Mouse (Mus musculus) adrenal gland, postnatal 36 days (tissue): ENCODE results near the gene Lrrfip2. TPM values are rescaled to one million over a fixed set of nuclear protein-coding genes. Genes with fewer than 3 reads are reported as not detected.
A peak's percentile ranks its signal among the peaks of the same experiment; 100 is the strongest.

ENCODE experiments used
- DNase-seq, 2 experiments: peaks; one replicate each; pipeline ENCODE4 v3.0.0; 2021; ENCODE audit warnings: mixed read lengths in 1 of 2
- total RNA-seq, 2 experiments: library from RNA; stranded (reverse); gene quantifications; 2 replicates each; pipeline ENCODE4 v1.2.3; 2021

The Lrrfip2 gene
- total RNA-seq, 2 experiments from 2014 or later: 53.0 to 57.3 TPM

- no peak for DNase-seq
Measured at GRCm38 (mm10) chr9:111159562-111159961, 42.2 kb downstream of the Lrrfip2 start.

DNA sequence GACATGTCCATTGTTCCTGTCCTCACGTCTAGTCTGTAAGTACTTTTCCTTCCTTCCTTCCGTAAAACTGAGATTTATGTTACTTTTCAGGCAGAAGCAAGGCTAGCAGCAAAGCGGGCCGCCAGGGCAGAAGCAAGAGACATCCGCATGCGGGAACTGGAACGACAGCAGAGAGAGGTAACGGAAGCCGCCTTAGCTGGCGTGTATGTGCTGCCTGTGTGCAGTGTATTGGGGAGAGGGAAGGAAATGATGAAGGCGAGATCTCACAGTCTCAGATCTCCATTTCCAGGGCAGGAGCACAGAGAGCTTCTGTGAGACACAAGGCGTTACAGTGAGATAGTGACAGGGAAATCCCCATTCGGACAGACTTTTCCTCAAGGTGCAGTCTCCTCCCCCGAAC is 43.8 kb downstream of the Lrrfip2 start:
- DNase-seq: no peak

DNA sequence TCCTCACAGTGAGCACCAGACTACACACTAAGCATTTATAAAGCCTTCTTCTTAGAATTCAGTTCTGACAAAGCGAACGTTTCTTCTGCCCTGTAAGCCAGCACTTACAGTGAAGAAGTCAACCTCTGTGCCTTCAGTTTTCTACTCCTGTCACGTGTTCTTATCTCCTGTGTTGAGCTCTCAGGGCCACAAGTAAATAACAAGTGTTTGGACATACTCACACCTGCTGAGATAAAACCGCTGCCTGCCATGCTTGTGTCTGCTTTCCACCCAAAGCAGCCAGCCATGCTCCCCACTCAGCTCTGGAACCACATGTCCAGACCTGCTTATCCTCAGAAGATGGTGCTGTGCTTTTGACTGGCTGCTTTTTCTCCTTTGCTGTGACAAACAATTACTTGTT is 49.2 kb downstream of the Lrrfip2 start:
- DNase-seq: no peak

DNA sequence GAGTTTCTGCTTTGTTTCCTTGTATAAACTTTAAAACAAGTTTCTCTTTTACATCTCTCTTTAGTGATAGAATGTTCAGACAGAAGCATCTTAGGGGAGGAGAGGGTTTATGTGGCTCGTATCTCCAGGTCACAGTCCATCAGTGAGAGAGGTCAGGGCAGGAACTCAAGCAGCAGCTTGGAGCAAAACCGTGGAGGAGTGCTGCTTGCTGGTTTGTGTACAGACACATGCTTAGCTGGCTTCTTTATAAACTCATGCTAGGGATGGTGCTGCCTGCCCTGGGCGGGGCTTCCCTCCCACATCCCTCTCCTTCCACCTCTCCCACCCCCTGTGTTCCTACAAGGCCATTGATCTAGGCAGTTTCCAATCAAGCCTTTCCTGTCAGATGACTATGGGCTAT is 53.0 kb downstream of the Lrrfip2 start:
- DNase-seq: no peak

GRCm38 (mm10) chr9:111174071-111174470 is 56.7 kb downstream of the Lrrfip2 start:
- DNase-seq: no peak

- DNase-seq: no peak
Measured at GRCm38 (mm10) chr9:111178971-111179370, 61.6 kb downstream of the Lrrfip2 start.

GRCm38 (mm10) chr9:111182176-111182575 is 64.8 kb downstream of the Lrrfip2 start:
- DNase-seq: no peak

DNA sequence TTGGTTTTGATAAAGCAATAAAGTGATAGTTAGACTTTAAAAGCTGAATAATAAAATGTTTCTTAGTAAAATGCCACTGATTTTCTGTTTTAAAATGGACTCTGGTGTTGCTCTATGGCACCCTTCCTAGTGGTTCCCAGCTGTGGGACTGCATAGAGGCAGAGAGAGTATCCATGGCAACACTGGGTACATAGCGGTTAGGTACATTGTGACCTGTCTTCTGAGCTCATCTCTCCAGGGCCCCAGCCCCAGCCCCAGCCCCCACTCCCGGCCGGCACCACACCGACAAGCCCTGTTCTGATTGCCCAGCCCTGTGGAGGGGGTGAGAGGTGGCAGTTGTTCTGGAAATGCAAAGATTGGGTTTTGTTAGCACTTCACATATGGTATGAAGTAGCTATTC is 67.5 kb downstream of the Lrrfip2 start:
- no peak for DNase-seq

- peak in 1 of 2 experiments; percentile 19 for DNase-seq
Measured at GRCm38 (mm10) chr9:111186861-111187260, 69.5 kb downstream of the Lrrfip2 start.

- peak; percentile 35 to 45 for DNase-seq
Measured at GRCm38 (mm10) chr9:111188731-111189130, 71.3 kb downstream of the Lrrfip2 start.

GRCm38 (mm10) chr9:111193211-111193610 is 75.8 kb downstream of the Lrrfip2 start:
- DNase-seq: no peak

- DNase-seq: no peak
Measured at GRCm38 (mm10) chr9:111197116-111197515, 79.7 kb downstream of the Lrrfip2 start.

DNA sequence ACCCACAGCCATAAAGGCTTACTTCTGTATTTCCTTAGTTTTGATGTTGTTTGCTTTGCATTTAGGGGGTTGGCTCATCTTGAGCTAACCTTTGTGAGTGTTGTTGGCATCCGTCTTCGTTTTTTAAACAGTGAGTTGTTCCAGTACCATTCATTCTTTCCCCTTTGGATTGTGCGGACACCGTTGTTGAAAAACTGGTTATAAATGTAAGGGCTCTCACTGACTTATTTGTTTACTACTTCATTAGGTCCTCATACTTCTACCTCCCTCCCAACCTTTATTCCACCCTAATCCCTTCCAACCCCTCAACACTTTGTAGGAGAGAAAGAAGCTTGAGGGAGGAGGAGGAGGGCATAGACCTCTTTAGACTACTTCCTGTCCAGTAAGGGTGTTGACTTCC is 80.3 kb downstream of the Lrrfip2 start:
- no peak for DNase-seq

- DNase-seq: no peak
Measured at GRCm38 (mm10) chr9:111198332-111198731, 80.9 kb downstream of the Lrrfip2 start.

- no peak for DNase-seq
Measured at GRCm38 (mm10) chr9:111200208-111200607, 82.8 kb downstream of the Lrrfip2 start.

- DNase-seq: peak in 1 of 2 experiments; percentile 6
Measured at GRCm38 (mm10) chr9:111204601-111205375, 87.4 kb downstream of the Lrrfip2 start.

DNA sequence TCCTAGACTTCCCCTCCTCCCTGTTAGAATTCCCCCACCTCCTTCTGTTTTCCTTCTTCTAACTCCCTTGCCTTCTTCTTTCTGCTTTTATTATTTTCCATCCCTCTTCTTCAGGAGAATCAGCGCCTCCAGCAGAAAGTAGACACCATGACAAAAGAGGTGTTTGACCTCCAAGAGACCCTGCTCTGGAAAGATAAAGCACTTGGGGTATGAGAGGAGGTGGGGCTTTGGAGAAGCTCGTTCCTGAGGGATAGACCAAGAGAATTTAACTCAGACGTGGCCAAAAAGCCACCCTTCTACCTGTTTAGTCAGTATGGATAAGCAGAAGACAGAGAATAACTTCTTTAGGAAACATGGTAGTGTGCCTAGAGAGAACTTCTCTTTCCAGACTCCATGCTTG is 90.3 kb downstream of the Lrrfip2 start:
- DNase-seq: no peak

- DNase-seq: no peak
Measured at GRCm38 (mm10) chr9:111208185-111208584, 90.8 kb downstream of the Lrrfip2 start.

DNA sequence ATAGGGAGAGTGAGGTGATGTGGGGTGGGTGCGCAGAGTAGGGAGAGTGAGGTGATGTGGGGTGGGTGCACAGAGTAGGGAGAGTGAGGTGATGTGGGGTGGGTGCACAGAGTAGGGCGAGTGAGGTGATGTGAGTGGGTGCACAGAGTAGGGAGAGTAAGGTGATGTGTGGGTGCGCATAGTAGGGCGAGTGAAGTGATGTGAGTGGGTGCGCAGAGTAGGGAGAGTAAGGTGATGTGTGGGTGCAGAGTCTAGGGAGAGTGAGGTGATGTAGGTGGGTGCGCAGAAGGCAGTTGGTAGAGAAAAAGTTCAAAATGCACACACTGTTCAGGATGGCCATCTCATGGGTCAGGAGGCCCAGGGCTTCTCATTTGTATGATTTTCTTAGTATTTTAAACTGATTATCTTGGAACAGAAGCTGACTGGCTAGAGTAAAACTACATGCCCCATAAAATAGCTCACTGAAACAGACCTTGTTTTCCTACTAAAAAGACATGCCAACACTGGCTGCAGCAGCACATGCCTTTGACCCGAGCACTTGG is 91.8 kb downstream of the Lrrfip2 start:
- no peak for DNase-seq

DNA sequence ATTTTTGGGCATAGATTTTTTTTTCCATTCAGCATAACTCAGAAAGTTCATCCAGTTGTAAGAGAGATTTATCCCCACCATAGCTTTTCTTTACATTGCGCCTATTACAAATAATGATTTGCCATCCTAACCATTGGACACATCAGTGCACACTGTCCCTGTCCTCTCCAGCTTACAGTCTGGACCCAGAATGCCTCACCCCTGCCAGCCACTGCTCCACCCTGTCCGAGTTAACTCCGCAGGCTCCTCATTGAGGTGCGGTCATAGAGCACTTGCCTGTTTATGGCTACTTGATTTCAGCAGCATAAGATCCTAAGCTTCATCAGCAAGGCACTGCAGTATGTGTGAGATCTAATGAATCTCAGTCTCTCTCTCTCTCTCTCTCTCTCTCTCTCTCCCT is 93.0 kb downstream of the Lrrfip2 start:
- no peak for DNase-seq

DNA sequence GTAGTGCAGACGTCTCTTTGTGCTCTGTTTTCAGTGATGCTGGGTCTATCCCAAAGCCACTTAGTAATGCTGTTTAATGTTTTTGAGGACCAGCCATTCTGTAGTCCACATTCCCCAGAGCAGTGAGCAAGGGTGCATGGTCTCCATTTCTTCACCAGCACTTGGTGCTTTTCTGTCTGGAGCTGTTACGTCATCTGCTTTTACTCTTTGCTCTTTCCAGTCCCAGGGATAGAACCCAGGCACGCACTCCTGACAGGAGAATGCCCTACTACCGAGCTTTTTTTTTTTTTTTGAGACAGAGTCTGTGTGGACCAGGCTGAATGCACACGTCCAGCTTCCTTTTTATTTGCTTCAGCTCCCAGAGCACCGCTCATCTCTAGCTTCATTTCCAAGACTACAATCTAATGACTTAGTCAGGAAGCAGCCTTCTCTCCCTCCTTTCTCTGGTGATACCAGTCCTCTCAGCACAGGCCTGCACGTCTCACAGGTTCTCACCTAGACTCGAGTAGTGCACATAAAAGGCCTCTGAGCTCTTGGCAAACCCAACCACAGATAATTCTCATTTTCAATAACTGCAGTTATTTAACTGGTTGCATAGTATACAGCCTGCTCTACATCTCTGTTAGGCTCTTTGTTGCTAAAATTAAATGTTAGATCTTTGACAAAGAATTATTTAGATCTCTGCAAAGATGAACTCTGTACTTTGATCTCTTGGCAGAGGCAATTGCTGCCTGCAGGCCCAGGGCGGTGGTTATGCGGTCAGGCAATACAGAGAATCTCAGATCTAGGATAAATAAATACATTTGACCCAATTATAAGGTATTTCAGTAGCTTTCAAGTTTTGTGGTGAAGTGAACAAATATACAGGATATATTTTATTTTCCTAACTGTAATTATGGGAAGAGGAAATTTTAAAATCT is 94.0 kb downstream of the Lrrfip2 start:
- peak in 1 of 2 experiments; percentile 11 for DNase-seq

DNA sequence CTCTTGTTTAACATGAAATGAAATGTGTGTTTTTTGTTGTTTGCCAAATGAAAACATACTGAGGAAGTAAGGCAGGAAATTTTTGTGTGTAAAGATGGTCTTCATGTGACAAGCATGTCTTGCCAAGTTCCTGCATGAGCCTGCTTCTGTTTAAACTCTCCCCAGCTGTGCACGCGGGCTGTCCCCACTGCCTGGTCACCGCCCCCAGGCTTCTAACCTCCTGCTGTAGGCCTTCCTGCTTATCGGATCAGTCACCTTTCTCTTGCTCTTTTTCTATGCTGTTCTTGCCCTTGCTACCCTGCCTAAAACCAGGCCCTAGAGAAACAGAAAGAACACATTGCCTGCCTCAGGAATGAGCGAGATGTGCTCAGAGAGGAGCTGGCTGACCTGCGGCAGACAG is 96.1 kb downstream of the Lrrfip2 start:
- no peak for DNase-seq

GRCm38 (mm10) chr9:111216424-111216823 is 99.0 kb downstream of the Lrrfip2 start:
- DNase-seq: no peak
